Mouse (Mus musculus): Measurements from ENCODE around the gene Itgb8.

Itgb8 gene

GRCm38 (mm10) chr12:119113522-119114135, 125.0 kb downstream of the Itgb8 start:
- no peak for DNase-seq

GRCm38 (mm10) chr12:119110091-119110490, 128.5 kb downstream of the Itgb8 start:
- DNase-seq: peak; percentile 9
